Mouse (Mus musculus) ovary, postnatal 14 days (tissue): Measurements from ENCODE around the gene Atp6v1b1.
"Not testable (repeated sequence)": the region's sequence is repeated elsewhere in the genome, so short reads cannot be mapped to it uniquely, and the experiment has no call there.

Source experiments
- DNase-seq: peaks from one replicate; pipeline ENCODE4 v3.0.0; 2022; ENCODE audit warnings: low spot score

Gene Atp6v1b1

GRCm38 (mm10) chr6:83775638-83776293 is 33.0 kb downstream of the Atp6v1b1 start, which contains the start of gene Tex261:
TSS of gene Tex261 (minus strand) at chr6:83775813.
- peak; percentile 89 for DNase-seq

- DNase-seq = no peak
Observed at GRCm38 (mm10) chr6:83778306-83778705, 35.5 kb downstream of the Atp6v1b1 start.

GRCm38 (mm10) chr6:83779026-83779425 is 36.2 kb downstream of the Atp6v1b1 start:
- peak; percentile 38 for DNase-seq

- DNase-seq = no peak
Observed at GRCm38 (mm10) chr6:83786426-83786825, 43.6 kb downstream of the Atp6v1b1 start.

- no peak for DNase-seq
Observed at GRCm38 (mm10) chr6:83788554-83788953, 45.8 kb downstream of the Atp6v1b1 start.

GRCm38 (mm10) chr6:83790533-83790932 is 47.7 kb downstream of the Atp6v1b1 start:
- DNase-seq = not testable (repeated sequence)

DNA sequence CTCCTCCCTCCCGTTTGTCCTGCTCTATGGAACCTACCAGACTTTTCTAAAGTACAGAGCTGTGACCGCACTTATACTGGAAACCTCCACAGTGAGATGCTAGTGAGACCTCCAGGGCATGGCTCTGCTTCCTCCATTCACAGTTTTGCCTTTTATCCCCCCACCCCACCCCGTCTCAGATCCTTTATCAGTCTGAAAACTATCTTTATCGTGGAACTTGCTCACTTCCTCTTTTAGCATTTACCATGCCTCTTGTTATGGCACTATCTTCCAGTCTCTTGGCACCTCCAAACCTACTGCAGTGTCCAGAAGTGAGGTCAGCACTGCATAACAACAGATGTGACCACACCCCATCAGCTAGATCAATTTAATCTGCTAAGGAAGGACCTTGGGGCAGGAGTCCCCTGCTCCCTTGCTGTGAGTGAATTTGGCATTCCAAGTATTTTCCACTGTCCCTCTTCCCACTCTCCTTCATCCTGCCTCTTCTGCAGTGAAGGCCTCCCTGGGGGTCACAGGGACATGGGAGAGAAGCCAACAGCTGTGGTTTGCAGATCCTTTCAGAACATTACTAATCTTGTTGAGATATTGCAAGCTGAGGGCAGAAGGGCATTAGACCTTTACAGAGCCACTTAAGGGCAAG is 48.6 kb downstream of the Atp6v1b1 start:
- no peak for DNase-seq

DNA sequence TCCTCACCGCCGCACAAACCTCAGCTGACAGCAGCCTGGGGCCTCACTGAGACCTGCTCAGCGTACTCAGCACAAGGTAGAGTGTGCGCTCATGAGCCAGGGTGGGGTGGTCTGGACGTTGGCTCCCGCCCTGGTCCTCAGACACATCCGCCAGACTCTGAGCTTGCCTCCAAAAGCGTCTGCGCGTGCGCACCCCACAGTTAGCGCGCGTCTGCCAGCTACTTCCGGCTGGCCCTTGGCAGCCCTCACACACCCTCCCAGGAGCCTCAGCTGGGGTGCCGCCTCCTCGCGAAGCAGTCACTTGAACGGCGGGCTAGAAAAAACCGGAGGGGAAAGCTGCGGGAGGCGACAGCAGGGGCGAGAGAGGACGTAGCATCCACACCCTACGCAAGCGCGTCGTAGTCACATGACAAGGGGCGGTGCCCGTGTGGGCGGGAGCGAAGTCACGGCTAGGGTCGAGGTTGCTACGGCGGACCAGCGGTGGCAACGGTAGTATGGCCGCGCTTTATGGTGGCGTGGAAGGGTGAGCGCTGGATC is 52.0 kb downstream of the Atp6v1b1 start, which contains the start of gene Nagk:
Nagk (plus strand) TSS at position 223 of the 537 bp plus-strand sequence.
- peak; percentile 88 for DNase-seq

DNA sequence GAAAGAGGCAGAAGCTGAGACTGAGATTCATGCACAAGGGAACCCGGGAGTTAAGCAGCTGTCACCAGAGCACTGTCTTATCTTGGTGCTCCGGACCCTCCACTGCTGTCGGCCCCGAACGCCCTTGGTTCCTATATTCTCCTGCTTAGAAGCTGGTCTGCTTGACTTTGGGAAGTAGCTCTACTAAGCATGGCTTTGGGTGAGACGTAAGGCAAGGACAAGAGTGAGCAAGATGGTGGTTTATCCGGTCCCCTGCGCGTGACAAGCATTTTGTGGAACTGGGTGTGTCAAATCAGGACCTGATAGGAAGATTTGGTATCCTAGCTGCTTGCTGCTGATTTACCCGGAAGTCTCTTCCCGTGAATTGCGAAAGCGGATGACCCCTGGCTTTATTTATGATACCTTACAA is 52.7 kb downstream of the Atp6v1b1 start:
- no peak for DNase-seq

- DNase-seq = no peak
Observed at GRCm38 (mm10) chr6:83796686-83797085, 53.9 kb downstream of the Atp6v1b1 start.

- DNase-seq = no peak
Observed at GRCm38 (mm10) chr6:83802033-83802432, 59.2 kb downstream of the Atp6v1b1 start.

- no peak for DNase-seq
Observed at GRCm38 (mm10) chr6:83802846-83803245, 60.1 kb downstream of the Atp6v1b1 start.
